Mouse (Mus musculus): Measurements from ENCODE around the gene Hoxb7. TPM values are rescaled to one million over a fixed set of nuclear protein-coding genes. Genes with fewer than 3 reads are reported as not detected.

The Hoxb7 gene
- polyA plus RNA-seq, 1 experiment from 2014 or later = 3.3 TPM

- Histone ChIP-seq H3K4me2 (peak within 1 kb of the TSS; percentile 47), H3K27me3 (peaks cover 99% of the 10 kb centered on the region), H3K36me3 (no peaks in the 10 kb centered on the region), H3K27ac (peak within 1 kb of the TSS; percentile 50), H3K9me3 (no peaks in the 10 kb centered on the region), H3K4me1 (peaks cover 24% of the 10 kb centered on the region), H3K4me3 (peak within 1 kb of the TSS; percentile 39), H3K9ac (no peak within 1 kb of the TSS; the same call in 1 of the 2 replicates)
- 6% methylated on average over 28 of the region's 28 CpGs for WGBS
- ATAC-seq (ENCODE audit: insufficient number of reproducible peaks, low FRiP score, low TSS enrichment, low read depth) = no peak
These were observed 31.4 kb downstream of the Hoxb7 start, which contains the start of gene Hoxb4 for GRCm38 (mm10) chr11:96317608-96318367. Gene Hoxb4, plus strand, starts transcription at chr11:96318267.

DNA sequence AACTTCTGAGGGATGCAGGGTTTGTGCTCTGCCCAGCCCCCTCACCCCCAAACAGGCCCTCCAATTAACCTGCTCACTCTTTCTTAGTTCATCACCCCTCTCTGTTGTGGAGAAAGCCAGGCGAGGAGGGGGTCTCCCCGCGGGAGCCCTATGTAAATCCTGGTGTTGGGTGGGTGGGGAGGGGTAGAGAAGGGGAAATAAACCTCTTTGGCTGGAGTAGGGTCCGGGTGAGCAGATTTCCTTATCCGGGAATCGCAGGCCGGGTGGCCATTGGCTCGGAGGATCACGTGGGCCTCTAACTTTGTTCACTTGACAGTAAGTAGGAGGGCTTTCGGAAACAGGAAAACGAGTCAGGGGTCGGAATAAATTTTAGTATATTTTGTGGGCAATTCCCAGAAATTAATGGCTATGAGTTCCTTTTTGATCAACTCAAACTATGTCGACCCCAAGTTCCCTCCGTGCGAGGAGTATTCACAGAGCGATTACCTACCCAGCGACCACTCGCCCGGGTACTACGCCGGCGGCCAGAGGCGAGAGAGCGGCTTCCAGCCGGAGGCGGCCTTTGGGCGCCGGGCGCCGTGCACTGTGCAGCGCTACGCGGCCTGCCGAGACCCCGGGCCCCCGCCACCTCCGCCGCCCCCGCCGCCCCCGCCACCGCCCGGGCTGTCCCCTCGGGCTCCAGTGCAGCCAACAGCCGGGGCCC is 32.1 kb downstream of the Hoxb7 start:
- Histone ChIP-seq H3K4me2 (peak overlapping the region; percentile 47), H3K9me3 (no peaks in the 10 kb centered on the region), H3K27me3 (peaks cover 98% of the 10 kb centered on the region), H3K9ac (no peak overlapping the region; the same call in 1 of the 2 replicates), H3K36me3 (no peaks in the 10 kb centered on the region), H3K27ac (peak overlapping the region; percentile 50), H3K4me1 (peaks cover 24% of the 10 kb centered on the region), H3K4me3 (peak overlapping the region; percentile 39)
- ATAC-seq (ENCODE audit: insufficient number of reproducible peaks, low FRiP score, low TSS enrichment, low read depth) = no peak; the same call in 1 of the 2 replicates
- 1% methylated on average over 44 of the region's 45 CpGs for WGBS

- peaks cover 98% of the 10 kb centered on the region for H3K27me3 ChIP-seq
- no peak overlapping the region; the same call in 1 of the 2 replicates for H3K9ac ChIP-seq
- H3K4me1 ChIP-seq = peaks cover 24% of the 10 kb centered on the region
- ATAC-seq (ENCODE audit: insufficient number of reproducible peaks, low FRiP score, low TSS enrichment, low read depth) = no peak
- H3K36me3 ChIP-seq = no peaks in the 10 kb centered on the region
- peak overlapping the region; percentile 50 for H3K27ac ChIP-seq
- H3K4me3 ChIP-seq = peak overlapping the region; percentile 39
- no peaks in the 10 kb centered on the region for H3K9me3 ChIP-seq
- H3K4me2 ChIP-seq = peak overlapping the region; percentile 47
- WGBS = under 1% methylated on average over 31 of the region's 34 CpGs
These were observed 32.9 kb downstream of the Hoxb7 start for GRCm38 (mm10) chr11:96319071-96319902.

DNA sequence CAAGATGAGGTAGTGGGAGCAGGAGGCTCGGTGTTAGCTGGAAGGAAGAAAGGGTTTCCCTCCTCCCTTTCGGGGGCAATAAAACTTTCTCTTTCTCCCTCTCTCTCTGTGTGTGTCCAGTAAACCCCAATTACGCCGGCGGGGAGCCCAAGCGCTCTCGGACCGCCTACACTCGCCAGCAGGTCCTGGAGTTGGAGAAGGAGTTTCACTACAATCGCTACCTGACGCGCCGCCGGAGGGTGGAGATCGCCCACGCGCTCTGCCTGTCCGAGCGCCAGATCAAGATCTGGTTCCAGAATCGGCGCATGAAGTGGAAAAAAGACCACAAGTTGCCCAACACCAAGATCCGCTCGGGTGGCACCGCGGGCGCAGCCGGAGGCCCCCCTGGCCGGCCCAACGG is 33.5 kb downstream of the Hoxb7 start:
- H3K4me1 ChIP-seq = peaks cover 20% of the 10 kb centered on the region
- H3K9me3 ChIP-seq = no peaks in the 10 kb centered on the region
- no peaks in the 10 kb centered on the region for H3K36me3 ChIP-seq
- ATAC-seq (ENCODE audit: insufficient number of reproducible peaks, low FRiP score, low TSS enrichment, low read depth) = no peak
- H3K4me3 ChIP-seq = peak overlapping the region; percentile 39
- H3K27ac ChIP-seq = no peak overlapping the region; the same call in 1 of the 2 replicates
- peak overlapping the region; percentile 47 for H3K4me2 ChIP-seq
- peaks cover 97% of the 10 kb centered on the region for H3K27me3 ChIP-seq
- no peak overlapping the region for H3K9ac ChIP-seq
- under 1% methylated on average over 29 of the region's 29 CpGs for WGBS

GRCm38 (mm10) chr11:96320688-96321087 is 34.3 kb downstream of the Hoxb7 start:
- no peak for ATAC-seq (ENCODE audit: insufficient number of reproducible peaks, low FRiP score, low TSS enrichment, low read depth)
- Histone ChIP-seq H3K4me3 (no peak overlapping the region), H3K4me1 (peaks cover 19% of the 10 kb centered on the region), H3K9me3 (no peaks in the 10 kb centered on the region), H3K27me3 (peaks cover 97% of the 10 kb centered on the region), H3K9ac (no peak overlapping the region), H3K27ac (no peak overlapping the region), H3K4me2 (no peak overlapping the region), H3K36me3 (no peaks in the 10 kb centered on the region)
- WGBS = 22% methylated on average over 17 of the region's 17 CpGs

GRCm38 (mm10) chr11:96321846-96322245 is 35.4 kb downstream of the Hoxb7 start:
- Histone ChIP-seq H3K4me3 (no peak overlapping the region), H3K36me3 (no peaks in the 10 kb centered on the region), H3K9me3 (no peaks in the 10 kb centered on the region), H3K27ac (no peak overlapping the region), H3K4me2 (no peak overlapping the region), H3K9ac (no peak overlapping the region), H3K4me1 (peaks cover 23% of the 10 kb centered on the region), H3K27me3 (peaks cover 98% of the 10 kb centered on the region)
- no peak for ATAC-seq (ENCODE audit: insufficient number of reproducible peaks, low FRiP score, low TSS enrichment, low read depth)
- whole genome bisulfite sequencing = 15% methylated on average over 5 of the region's 5 CpGs

- 25% methylated on average over 6 of the region's 6 CpGs for WGBS
- H3K4me2 ChIP-seq = no peak overlapping the region
- ATAC-seq (ENCODE audit: insufficient number of reproducible peaks, low FRiP score, low TSS enrichment, low read depth) = no peak
- H3K9ac ChIP-seq = no peak overlapping the region
- no peak overlapping the region for H3K27ac ChIP-seq
- H3K4me3 ChIP-seq = no peak overlapping the region
- peaks cover 23% of the 10 kb centered on the region for H3K4me1 ChIP-seq
- H3K9me3 ChIP-seq = no peaks in the 10 kb centered on the region
- H3K36me3 ChIP-seq = no peaks in the 10 kb centered on the region
- peaks cover 98% of the 10 kb centered on the region for H3K27me3 ChIP-seq
These were observed 36.3 kb downstream of the Hoxb7 start for GRCm38 (mm10) chr11:96322738-96323137.

GRCm38 (mm10) chr11:96323154-96323553 is 36.7 kb downstream of the Hoxb7 start, which contains the start of gene Hoxb3:
Gene Hoxb3, plus strand, starts transcription at chr11:96323326.
- Histone ChIP-seq H3K27ac (no peak within 1 kb of the TSS), H3K4me1 (peaks cover 20% of the 10 kb centered on the region), H3K9me3 (no peaks in the 10 kb centered on the region), H3K36me3 (no peaks in the 10 kb centered on the region), H3K9ac (no peak within 1 kb of the TSS), H3K27me3 (peaks cover 98% of the 10 kb centered on the region), H3K4me2 (no peak within 1 kb of the TSS), H3K4me3 (no peak within 1 kb of the TSS)
- WGBS = 25% methylated on average over 10 of the region's 10 CpGs
- ATAC-seq (ENCODE audit: insufficient number of reproducible peaks, low FRiP score, low TSS enrichment, low read depth) = no peak

DNA sequence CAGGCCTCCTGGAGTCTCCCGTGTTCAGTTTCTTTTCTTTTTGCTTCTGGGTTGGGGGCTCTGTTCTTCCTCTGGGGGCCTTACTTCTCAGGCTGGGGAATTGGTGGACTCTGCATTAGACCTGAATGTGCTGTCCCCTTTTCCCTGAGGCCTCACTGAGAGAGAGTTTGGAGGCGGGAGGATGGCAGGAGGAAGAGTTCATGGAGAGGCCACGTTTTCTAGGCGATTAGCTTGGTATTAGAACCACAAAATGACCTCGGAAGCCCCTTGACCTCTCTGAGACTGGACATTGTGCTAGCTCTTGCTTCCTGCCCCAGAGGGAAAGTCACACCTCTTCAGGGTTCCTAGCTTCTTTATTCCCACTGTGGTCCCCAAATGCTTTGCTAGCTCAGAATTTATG is 37.7 kb downstream of the Hoxb7 start:
- H3K9me3 ChIP-seq = no peaks in the 10 kb centered on the region
- H3K27ac ChIP-seq = no peak overlapping the region
- ATAC-seq (ENCODE audit: insufficient number of reproducible peaks, low FRiP score, low TSS enrichment, low read depth) = no peak
- no peak overlapping the region for H3K9ac ChIP-seq
- H3K36me3 ChIP-seq = no peaks in the 10 kb centered on the region
- no peak overlapping the region for H3K4me2 ChIP-seq
- H3K4me1 ChIP-seq = peaks cover 10% of the 10 kb centered on the region
- WGBS = 15% methylated on average over 5 of the region's 5 CpGs
- H3K4me3 ChIP-seq = no peak overlapping the region
- peaks cover 98% of the 10 kb centered on the region for H3K27me3 ChIP-seq

DNA sequence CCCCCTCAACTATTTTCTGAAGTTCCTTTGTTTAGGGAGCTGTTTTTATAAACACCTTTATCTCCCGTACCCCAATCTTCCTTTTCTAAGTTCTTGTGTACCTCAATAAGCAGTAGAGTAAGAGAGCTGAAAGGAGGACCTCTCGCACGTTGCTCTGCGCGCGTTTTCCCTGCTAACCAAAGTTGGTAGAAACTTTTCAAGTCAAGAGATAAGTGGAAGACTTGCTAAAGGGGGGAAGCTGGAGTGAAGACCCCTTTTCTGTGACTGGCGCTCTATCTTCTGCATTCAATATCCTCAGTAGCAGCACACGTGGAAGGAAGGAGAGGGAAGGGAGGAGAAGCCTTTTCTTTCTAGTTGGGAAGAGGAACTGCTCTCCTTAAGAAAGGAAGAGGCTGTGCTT is 38.5 kb downstream of the Hoxb7 start:
- Histone ChIP-seq H3K4me3 (no peak overlapping the region), H3K9ac (no peak overlapping the region), H3K4me1 (peaks cover 6% of the 10 kb centered on the region), H3K36me3 (no peaks in the 10 kb centered on the region), H3K9me3 (no peaks in the 10 kb centered on the region), H3K27me3 (peaks cover 98% of the 10 kb centered on the region), H3K4me2 (no peak overlapping the region), H3K27ac (no peak overlapping the region)
- ATAC-seq (ENCODE audit: insufficient number of reproducible peaks, low FRiP score, low TSS enrichment, low read depth) = no peak
- 22% methylated on average over 8 of the region's 8 CpGs for WGBS

- no peak overlapping the region for H3K9ac ChIP-seq
- H3K9me3 ChIP-seq = no peaks in the 10 kb centered on the region
- H3K36me3 ChIP-seq = no peaks in the 10 kb centered on the region
- peaks cover 3% of the 10 kb centered on the region for H3K4me1 ChIP-seq
- ATAC-seq (ENCODE audit: insufficient number of reproducible peaks, low FRiP score, low TSS enrichment, low read depth) = no peak
- no peak overlapping the region; the same call in 1 of the 2 replicates for H3K4me2 ChIP-seq
- H3K4me3 ChIP-seq = no peak overlapping the region
- H3K27me3 ChIP-seq = peaks cover 98% of the 10 kb centered on the region
- WGBS = 10% methylated on average over 22 of the region's 22 CpGs
- peak overlapping the region; percentile 13; the same call in 1 of the 2 replicates for H3K27ac ChIP-seq
These were observed 39.4 kb downstream of the Hoxb7 start for GRCm38 (mm10) chr11:96325747-96326212.

Data from limb, embryonic 15.5 days (tissue).